Mouse (Mus musculus): ENCODE results near the gene Rarb.

Gene Rarb

DNA sequence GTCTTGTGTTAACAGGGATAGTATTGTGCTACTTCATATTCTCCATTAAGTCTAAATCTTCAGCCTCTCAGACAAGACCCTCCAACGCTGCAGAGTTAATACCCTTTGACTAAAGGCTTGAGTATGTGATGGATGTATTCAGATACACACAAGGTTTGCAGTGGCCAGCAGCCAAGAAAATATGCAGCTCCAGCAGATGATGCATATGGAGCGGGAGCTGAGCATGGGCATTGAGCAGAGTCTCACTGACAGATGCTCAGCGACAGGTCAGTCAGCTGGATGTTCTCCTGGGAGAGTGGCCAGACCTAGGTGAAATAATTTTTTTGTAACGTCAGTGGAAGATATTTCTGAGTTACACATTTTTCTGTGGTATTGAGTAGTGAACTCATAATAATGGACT is 229.8 kb downstream of the Rarb start:
- peak; percentile 39 for DNase-seq (ENCODE audit: low spot score)

DNA sequence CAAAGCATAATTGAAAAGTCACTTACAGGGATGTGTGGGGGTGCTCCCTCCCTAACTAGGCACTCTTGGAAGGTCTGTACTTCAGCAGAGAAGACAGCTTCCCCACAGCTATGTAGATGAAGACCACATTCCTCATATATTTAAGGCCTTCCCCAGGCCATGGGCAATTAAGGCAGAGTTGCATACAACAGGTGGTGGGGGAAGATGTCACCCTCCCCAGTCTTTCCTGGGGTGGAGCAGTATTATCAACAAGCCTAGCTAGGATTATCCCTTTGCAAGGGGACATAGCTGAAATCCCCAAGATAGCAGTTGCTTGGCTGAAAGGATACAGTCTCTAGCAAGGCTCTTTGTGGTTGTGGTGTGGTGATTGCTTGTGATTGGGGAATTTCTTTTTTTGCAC is 240.9 kb downstream of the Rarb start:
- DNase-seq (ENCODE audit: low spot score): no peak

DNA sequence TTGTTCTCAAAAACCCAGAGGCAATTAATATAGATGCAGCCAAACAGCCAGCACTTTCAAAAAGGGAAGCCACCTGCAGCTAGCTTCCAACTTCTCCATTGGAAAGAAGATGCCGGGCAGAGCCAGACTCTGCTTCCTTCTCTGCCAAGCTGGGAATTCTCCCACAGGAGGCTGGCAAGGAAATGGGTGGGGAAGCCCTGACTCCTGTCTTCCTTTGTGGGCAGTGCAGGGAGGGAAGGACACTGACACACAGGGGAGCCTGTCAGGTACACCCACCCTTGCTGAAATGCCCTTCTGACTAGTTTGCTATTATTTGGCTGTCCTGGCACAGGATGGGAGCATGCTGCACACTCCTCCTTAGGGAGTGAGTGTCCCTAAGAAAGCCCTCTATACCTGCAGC is 241.9 kb downstream of the Rarb start:
- DNase-seq (ENCODE audit: low spot score): no peak

DNA sequence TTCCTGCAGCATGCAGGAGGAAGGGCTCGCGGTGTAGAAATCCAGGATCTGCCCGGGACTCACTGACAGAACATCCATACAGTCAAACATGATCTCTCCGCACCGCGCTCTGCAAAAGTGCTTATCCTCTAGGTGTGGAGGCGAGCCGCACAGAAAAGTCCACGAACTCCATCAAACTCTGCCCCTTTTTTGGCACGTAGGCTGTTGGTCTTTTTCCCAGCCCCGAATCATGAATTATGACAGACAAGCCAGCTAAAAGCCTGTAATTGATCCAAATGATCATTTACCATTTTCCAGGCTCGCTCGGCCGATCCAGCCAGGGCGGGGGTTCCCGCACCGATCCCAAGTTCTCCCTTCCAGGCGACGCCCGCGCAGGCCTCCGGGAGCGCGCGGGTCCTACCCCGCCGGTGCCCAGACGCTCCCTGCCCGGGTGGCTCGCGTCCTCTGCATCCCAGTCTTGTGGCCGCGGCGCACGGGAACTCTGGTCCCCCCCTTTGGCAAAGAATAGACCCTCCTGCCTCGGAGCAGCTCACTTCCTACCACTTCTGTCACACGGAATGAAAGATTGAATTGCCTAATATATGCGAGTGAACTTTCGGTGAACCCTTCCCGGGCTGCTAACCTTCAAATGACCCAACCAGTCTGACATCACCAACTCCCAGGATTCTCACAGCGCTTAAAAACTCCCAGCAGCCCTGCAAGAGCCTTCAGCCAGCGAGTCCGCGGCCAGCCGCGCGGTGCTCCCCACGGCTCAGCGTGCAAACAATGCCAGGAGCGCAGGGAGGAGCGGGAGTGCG is 243.8 kb downstream of the Rarb start:
- peak; percentile 92 for DNase-seq (ENCODE audit: low spot score)

DNA sequence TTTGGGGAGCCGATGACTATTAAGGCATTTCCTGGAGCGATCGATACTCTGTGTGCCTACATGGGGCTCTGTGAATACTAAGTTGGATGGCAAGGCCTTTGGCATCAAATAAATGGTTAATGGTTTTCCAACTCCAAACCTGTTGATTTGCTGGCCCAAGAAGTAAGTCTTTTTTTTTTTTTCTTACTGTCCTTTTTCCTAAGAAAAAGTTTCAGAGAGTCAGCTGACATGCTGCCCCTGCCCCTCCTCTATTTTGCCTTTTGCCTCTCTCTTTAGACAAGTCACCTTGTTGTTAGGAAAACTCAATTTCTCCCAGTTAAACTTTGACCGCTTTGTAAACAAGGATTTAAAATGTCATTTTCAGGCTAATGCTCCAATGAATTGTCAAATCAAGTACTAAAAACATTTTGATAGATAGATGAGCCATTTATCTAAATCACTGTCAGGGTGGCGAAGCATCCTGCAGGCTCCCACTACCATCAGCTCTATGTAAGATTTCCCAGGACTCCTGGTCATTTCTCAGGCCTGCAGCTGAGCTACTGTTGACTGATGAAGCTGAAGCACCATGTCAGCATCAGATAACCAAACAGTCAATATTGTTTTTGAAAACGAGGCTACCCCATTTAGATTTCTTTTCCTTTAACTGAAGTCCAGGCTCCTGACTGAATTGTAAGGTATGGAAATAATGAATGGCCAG is 245.3 kb downstream of the Rarb start:
- no peak for DNase-seq (ENCODE audit: low spot score)

DNA sequence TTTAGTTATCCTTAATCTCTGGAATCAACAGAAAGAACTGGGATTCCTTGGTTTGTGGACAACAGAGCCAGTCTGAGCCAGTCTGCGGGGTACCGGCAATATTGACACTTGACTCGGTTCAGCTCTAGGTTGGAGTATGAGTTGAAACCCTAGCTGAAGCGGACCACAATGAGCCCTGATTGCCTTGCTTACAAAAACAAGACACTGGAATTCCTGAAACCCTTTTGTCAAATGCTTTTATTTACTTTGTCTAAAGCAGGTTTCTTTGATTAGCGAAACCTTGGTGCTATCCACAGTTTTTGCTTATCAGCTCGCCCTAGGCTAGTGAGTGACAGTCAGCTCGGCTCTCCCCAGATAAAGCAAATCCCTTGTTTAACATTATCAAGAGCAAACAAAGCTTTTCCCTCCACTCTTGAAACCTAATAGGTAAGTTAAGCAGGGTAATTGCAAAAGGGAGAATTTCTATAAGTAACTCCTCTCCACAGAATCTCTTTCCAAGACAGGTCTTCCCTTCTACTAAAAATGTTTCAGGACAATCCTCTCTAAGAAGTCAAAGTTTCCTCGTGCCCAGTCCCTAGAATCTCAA is 246.1 kb downstream of the Rarb start:
- no peak for DNase-seq (ENCODE audit: low spot score)

DNA sequence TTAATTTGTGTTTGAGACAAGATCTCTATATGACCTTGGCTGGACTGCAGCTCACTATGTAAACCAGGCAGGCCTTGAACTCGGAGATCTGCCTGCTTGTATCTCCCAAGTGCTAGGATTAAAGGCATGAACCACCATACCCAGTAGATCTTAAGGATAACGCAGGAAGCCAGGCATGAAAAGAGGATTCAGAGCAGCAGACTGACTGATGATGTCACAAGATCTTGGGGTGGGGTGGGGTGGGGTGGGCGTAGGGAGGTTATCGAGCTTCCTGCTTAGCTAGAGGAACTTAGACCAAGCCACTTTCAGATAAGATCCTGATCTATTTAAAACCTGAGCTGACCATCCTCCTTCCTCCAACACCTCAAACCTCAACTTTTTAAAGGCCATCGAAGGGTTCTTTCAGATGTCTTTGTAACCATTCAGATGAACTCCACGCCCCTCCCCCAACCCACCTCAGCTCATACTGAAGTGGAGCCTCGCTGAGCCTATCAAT is 249.4 kb downstream of the Rarb start:
- no peak for DNase-seq (ENCODE audit: low spot score)

DNA sequence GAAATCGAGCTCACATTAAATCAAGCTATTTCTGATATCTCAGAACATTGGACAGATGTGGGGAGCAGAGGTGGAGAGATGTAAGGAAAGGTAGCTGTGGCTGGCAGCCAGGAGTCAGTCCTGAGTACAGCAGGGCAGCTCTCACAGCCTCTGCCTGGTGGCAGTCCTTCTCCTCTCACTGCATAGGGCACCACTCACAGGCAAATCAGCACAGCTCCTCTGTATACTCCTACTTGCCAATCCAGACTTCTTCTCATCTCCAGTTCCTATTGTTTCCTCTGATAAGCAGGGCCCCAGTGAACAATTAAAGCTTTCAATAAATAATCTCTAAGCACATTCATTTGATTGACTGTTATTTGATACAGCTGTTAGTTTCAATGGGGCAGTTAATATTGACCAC is 252.0 kb downstream of the Rarb start:
- DNase-seq (ENCODE audit: low spot score): no peak

DNA sequence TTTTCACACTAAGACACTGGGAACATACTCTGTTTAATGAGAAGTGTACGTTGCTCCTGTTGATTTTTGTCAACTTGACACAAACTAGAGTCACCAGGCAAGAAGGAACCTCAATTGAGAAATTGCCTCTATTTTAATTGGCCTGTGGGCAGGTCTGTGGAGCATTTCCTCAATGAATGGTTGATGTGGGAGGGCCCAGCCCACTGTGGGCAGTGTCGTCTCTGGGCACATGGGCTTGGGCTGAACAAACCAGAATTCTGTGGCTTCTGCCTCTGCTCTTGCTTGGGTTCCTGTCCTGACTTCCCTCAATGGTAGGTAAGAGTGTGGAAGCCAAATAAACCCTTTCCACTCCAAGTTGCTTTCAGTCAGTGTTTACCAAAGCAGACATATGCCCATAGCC is 255.0 kb downstream of the Rarb start:
- no peak for DNase-seq (ENCODE audit: low spot score)

DNA sequence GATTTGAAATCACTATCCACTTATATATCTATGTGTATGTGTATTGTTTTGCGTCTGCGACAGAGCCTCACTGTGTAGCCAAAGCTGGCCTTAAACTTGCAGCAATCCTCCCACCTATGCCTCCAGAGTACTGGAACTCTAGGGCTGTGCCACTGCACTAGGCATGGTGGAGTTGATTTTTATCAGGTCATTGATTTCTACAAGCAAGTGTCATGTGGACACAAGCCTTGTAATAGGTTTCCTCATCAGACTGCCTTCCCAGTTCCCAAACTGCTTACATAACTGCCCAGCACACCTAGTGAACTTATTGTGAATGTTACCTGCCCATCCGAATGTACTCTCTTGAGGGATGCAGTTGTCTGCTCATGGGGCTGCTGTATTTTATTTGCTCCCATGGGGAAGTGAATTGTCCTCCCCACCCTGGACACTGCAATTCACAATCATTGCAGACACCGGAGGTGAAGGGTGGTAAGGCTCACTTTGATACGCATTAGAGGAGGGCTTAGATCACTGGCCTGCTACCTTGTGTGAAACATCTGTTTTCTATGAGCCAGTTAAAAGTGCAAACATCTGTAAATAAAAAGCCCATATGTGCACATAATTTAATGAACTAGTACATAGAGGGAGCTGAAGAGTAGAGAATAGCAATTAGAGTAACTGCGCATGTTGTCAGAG is 257.3 kb downstream of the Rarb start:
- no peak for DNase-seq (ENCODE audit: low spot score)

DNA sequence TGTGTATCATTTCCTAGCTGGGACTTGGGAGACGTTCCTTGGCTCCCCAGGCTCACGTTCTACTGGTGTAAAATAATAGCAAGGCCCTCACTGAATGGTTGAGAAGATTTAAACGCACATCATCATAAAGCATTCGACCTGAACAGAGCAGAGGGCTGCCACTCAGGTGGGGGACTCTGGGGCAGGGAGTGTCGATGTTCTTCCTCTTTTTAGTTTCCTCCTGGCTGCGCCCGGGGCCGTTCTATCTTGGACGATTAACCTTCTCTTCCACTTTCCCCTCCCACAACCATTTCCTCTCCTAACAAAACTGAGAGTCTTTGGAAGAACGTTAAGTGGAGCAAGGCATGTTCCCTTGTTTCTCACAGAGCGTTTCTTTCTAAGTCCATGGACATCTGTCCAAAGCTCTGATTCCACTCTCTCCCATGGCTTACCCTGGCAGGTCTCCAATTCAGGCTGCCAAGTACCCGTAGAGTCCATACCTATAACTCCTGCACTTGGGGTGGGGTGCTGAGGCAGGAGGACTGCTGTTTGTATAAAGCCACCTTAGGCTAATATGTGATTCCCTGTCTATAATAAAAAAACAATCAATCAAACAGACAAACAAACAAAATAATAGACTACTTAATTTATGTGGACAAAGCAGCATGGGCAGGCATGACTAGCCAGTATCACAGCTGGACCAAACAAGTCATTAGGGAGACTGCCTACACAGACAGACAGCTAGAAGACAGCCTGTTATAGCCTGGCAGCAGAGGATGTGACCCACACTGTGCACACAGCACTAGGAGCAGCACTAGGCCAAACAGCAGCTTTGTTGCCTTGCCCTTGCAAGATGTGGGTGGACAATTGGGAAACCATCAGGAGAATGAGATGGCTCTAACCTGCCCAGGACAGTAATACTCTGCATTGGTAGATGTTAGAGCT is 259.4 kb downstream of the Rarb start:
- DNase-seq (ENCODE audit: low spot score): no peak

DNA sequence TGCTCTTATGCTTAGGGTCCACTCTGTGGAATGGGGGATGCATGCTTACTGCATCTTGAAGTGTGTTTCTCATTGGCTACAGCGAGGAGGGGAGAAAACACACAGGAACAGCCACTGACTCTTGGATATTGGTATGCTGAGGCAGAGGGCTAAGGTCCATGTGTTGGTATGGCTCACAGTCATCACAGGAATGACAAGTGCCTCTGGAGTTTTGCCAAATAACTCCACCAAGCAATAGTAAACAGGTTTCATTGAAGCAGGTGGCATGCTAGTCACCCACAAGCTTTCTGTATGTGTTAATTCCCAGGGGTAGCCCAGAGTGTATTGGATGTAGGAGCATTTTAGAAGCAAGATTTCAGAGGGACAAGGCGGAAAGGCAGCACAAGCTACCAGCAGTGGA is 260.9 kb downstream of the Rarb start:
- DNase-seq (ENCODE audit: low spot score): no peak

DNA sequence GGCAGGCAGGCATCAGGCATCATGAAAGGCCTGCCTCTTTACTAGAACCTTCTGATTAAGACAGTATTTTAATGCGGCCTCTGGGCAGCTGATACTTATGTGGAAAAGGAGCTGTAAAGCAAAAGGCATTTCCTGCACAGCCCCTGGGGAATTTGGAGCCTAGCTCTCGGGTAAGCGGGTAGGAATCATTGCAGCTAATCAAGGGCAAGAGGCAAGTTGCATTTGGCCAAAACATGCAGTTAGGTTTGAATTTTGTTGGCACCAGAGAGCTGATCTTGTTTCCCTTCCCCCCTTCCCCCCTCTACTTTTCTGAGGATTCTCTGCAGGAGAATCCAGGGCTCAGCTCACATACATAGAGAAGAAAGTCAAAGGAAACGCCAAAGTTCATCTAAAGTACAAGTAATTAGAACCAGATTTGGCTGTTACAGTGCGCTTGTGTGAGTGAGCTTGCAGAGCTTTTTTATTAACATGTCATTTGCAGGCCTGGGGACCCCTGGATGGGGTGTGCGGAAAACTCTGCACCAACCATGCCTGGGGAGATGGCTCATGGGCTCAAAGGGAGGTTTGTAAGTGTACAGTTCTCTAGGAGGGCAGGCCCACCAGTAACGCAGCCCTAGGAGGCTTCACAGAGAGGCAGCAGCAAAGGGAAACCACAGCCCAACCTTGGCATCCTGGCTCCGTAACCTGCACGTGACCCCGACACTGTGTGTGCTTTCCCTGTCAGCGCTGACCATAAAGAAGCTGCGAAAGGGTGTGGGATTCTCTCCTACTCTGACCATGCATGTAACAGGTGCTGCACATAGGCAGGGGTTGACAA is 264.1 kb downstream of the Rarb start:
- no peak for DNase-seq (ENCODE audit: low spot score)

DNA sequence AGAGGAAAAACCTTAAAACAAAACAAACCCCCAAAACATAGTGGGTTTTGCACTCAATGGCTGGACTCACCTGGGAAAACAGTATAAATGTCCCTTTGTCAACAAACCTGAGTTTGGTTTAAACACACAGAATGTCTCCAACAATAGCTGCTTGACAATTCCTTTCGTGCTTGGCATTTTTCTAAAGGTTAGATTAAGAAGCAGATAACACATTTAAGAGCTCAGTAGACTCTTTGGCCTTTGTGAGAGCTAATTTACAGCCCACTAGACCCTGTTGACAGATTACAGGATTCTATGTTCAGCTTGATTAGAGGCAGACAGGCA is 264.7 kb downstream of the Rarb start:
- DNase-seq (ENCODE audit: low spot score): no peak

DNA sequence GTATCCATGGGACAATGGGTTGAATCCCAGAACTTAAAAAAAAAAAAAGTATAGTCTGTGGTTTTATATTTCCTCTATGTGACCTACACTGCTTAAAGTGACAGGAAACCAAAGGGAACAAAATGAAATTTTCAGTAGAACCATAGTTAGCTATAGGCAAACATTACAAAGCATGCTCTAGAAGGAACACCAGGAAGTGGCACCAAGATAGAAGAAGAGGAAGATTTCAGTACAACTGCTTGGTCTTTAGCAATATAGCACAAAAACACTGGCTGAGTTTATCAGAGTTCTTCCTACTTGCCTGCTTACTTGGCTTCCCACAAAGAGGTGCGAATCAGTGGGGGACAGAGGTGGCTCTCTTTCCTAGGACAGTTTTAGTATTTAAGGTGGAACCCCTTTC is 266.7 kb downstream of the Rarb start:
- DNase-seq (ENCODE audit: low spot score): no peak

DNA sequence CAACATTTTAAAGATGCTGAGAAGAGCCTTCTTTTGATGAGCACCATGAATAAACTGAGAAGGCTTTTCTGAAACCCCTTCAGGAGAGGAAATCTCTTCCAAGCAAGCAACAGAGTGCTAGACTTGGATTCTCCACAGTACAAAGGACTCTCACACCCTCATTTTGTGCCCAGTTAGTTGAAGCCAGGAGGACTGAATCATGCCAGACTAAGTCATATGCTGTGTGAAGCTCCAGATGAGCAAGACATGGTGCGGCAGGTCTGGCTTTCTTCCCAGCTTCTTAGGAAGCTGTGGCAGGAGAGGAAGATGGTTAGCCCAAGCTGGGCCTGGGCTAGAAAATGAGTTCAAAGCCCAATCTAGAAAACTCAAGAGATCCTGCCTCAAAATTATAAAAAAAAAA is 267.1 kb downstream of the Rarb start:
- DNase-seq (ENCODE audit: low spot score): no peak

DNA sequence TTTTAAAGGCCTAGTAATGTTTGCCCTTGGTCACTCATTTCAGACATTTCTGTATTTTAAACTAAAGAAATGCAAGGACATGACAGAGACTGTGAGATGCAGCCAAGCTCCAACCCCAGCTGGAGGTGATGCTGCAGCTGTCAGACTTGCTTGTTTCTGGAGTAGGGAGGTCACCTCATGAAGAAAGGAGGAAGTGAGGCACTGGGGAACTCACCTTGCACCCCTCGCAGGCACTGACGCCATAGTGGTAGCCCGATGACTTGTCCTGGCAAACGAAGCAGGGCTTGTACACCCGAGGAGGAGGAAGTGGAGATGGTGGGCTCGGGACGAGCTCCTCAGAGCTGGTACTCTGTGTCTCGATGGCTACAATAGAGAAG is 270.8 kb downstream of the Rarb start:
- no peak for DNase-seq (ENCODE audit: low spot score)

DNA sequence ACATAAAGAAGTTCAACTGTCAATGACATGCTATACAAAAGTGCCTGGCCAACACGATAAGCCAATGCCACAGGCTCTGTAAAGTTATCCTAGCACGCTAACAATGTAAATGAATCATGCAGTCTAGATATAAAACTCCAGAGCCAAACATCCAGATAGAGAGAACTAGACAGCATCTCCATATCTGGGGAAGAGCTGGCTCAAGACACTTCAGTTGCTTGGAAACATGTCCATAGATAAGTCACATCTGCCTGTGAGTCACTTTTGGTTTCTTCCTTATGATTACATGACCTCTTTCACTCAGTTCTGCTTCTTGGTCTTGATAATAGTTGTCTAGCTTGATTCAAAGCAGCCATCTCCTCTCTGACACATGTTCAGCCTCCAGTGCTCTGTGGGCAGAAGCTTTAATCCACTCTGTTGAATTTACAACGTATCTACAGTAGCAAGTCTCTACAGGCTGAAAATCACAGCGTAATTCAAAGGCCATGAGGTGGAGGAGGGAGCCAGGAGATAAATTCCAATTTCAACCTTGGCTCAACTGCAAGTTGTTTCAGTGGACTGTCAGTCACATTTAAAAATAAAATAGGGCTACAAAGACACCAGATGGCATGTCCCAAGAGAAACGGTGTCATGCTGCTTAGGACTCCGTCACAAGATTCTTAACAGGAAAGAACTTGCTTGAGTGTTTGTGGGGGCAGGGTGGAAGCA is 271.3 kb downstream of the Rarb start:
- DNase-seq (ENCODE audit: low spot score): no peak

DNA sequence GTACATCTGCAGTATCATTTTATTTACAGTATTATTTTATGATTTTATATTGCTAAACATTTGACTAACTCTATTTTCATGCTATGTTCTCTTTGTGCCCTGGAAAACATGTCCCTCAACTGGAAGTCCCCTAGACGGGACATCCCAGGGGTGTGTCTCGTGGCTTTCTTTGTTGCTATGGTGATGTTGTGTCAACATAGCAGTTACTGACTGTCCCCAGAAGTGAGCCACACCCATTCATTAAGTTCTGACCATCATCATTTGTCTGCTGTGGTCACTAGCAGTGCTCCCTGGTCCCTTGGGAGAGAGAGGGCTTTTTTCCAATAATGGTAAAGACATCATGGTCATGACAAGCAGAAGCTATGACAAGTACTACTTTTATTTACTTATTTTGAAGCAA is 274.0 kb downstream of the Rarb start:
- no peak for DNase-seq (ENCODE audit: low spot score)

DNA sequence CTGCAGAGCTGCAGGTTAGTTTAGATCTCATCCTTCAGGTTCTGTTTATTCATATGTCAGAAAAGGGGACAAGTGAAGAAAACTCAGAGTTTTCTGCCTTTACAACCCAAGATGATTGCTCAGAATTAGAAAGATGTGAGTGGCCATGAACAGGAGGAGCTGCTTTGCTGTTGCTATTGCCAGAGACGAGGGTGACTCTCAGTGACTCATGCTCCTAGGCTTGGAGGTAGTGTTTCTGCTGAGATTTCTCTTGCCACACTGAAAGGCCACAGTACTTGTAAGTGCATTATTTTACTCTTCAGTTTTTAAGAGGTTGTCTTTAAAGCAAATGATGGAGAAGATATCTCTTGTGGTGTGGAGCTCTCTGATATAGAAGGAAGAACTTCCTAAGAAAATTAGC is 277.3 kb downstream of the Rarb start:
- no peak for DNase-seq (ENCODE audit: low spot score)
